Mouse (Mus musculus): Measurements from ENCODE around the gene Scnn1b. TPM values are rescaled to one million over a fixed set of nuclear protein-coding genes. Genes with fewer than 3 reads are reported as not detected.

The Scnn1b gene
- polyA plus RNA-seq, 1 experiment from 2014 or later: 24.9 TPM

DNA sequence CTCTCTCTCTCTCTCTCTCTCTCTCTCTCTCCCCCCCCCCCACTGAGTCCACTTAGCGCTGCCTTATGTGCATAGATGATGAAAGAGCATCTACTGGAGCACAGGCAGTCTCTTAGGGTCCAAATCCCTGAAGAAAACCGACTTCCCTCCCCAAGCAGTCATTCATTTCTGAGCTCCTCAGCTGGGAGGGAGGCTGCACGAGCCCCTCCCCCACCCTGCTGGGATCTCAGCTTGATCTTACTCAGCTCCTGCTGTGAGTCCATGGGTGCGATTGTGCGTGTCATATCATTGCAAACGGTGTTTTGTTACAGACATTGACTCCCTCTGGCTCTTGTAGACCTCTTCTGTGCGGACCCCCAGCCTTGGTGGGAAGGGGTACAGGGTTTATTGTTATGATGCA, 35.1 kb downstream of the Scnn1b start:
- Histone ChIP-seq H3K9ac (ENCODE audit: low read depth, low read length) (no peak overlapping the region), H3K4me3 (ENCODE audit: low read length) (no peak overlapping the region), H3K36me3 (ENCODE audit: control insufficient read depth, insufficient read depth, low read length) (no peaks in the 10 kb centered on the region), H3K4me2 (replicated peaks; ENCODE audit: low read depth, low read length) (peak overlapping the region; percentile 13; the same call in 1 of the 2 replicates), H3K27ac (ENCODE audit: low read depth, low read length) (no peak overlapping the region), H3K4me1 (ENCODE audit: control insufficient read depth, insufficient read depth, low read length) (no peaks in the 10 kb centered on the region), H3K9me3 (ENCODE audit: control insufficient read depth, low read length) (no peaks in the 10 kb centered on the region), H3K27me3 (ENCODE audit: control insufficient read depth, insufficient read depth, low read length) (peaks cover 4% of the 10 kb centered on the region; the same call in 1 of the 2 replicates)
- no peak for ATAC-seq (ENCODE audit: low FRiP score, low TSS enrichment)
- WGBS: 10% methylated on average over 7 of the region's 7 CpGs

DNA sequence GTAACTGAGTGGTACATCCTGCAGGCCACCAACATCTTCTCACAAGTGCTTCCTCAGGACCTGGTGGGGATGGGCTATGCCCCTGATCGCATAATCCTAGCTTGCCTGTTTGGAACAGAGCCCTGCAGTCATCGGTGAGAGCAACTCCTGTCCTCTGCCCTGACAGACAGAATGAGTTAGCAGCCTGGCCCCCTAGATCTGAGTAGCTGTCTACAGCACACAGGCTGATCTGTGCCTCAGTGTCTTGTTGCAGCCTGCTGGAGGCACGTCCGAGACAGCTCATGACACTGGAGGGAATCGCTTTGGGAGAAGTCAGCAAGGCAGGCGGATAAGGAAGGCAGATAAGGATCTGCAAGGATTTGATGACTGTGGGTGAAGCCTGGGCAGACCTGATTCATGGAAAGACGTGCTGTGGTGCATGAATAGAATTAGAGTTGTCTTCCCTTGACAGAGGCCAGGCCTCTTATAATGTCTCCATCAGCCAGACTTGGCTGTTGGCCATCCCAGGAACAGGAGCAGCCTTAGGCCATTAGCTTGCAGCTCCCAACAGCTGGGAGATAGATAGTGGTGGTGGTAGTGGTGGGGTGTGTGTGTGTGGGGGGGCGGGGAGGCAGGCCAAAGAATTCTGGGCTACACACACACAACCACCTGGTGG, 38.0 kb downstream of the Scnn1b start:
- H3K4me1 ChIP-seq (ENCODE audit: control insufficient read depth, insufficient read depth, low read length): no peaks in the 10 kb centered on the region
- peaks cover 4% of the 10 kb centered on the region; the same call in 1 of the 2 replicates for H3K27me3 ChIP-seq (ENCODE audit: control insufficient read depth, insufficient read depth, low read length)
- no peak overlapping the region for H3K4me2 ChIP-seq (replicated peaks; ENCODE audit: low read depth, low read length)
- no peak overlapping the region for H3K27ac ChIP-seq (ENCODE audit: low read depth, low read length)
- no peak overlapping the region for H3K9ac ChIP-seq (ENCODE audit: low read depth, low read length)
- H3K36me3 ChIP-seq (ENCODE audit: control insufficient read depth, insufficient read depth, low read length): no peaks in the 10 kb centered on the region
- no peak overlapping the region for H3K4me3 ChIP-seq (ENCODE audit: low read length)
- H3K9me3 ChIP-seq (ENCODE audit: control insufficient read depth, low read length): no peaks in the 10 kb centered on the region
- 62% methylated on average over 8 of the region's 8 CpGs for WGBS
- ATAC-seq (ENCODE audit: low FRiP score, low TSS enrichment): peak; percentile 40; the same call in 1 of the 2 replicates

DNA sequence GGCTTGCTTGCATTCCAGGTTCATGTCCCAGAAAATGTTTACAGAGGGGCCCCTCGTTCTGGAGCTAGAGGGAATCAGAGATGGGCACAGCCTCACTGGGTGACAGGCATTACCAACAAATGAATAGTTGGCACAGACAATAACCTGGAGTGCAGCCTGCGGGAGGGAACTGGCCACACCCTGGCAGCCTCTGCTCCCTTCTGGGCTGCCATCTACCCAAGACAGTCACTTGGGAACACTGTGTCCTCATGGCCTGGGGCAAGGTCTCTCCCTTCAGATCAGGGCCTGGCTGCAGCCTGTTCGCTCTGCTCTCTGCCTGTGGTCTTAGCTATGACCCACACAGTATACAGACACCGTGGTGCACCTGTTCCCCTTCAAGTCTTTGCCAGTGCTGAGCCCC, 42.0 kb downstream of the Scnn1b start:
- no peaks in the 10 kb centered on the region for H3K4me1 ChIP-seq (ENCODE audit: control insufficient read depth, insufficient read depth, low read length)
- no peak for ATAC-seq (ENCODE audit: low FRiP score, low TSS enrichment)
- H3K4me3 ChIP-seq (ENCODE audit: low read length): no peak overlapping the region
- H3K27me3 ChIP-seq (ENCODE audit: control insufficient read depth, insufficient read depth, low read length): no peaks in the 10 kb centered on the region
- WGBS: 76% methylated on average over 4 of the region's 4 CpGs
- H3K9me3 ChIP-seq (ENCODE audit: control insufficient read depth, low read length): no peaks in the 10 kb centered on the region
- H3K4me2 ChIP-seq (replicated peaks; ENCODE audit: low read depth, low read length): no peak overlapping the region
- H3K27ac ChIP-seq (ENCODE audit: low read depth, low read length): no peak overlapping the region
- no peak overlapping the region for H3K9ac ChIP-seq (ENCODE audit: low read depth, low read length)
- no peaks in the 10 kb centered on the region for H3K36me3 ChIP-seq (ENCODE audit: control insufficient read depth, insufficient read depth, low read length)

DNA sequence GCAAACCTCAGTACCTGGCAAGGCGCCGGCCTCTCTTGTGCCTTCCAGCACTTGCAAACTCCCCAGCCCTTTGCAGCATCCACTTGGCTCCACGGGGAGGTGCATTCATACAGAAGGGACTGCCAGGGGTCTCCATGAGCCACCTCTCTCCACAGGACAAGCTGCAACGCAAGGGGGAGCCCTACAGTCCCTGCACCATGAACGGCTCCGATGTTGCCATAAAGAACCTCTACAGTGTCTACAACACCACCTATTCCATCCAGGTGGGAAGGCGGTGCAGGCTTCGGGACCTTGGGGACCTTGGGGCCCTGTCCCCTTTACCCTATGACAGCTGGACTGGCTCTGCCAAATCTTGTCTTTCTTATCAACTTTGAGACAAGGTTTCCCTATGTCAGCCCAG, 47.4 kb downstream of the Scnn1b start:
- Histone ChIP-seq H3K9ac (ENCODE audit: low read depth, low read length) (no peak overlapping the region), H3K4me2 (replicated peaks; ENCODE audit: low read depth, low read length) (no peak overlapping the region), H3K4me3 (ENCODE audit: low read length) (no peak overlapping the region), H3K36me3 (ENCODE audit: control insufficient read depth, insufficient read depth, low read length) (no peaks in the 10 kb centered on the region), H3K9me3 (ENCODE audit: control insufficient read depth, low read length) (no peaks in the 10 kb centered on the region), H3K27ac (ENCODE audit: low read depth, low read length) (no peak overlapping the region), H3K27me3 (ENCODE audit: control insufficient read depth, insufficient read depth, low read length) (no peaks in the 10 kb centered on the region), H3K4me1 (ENCODE audit: control insufficient read depth, insufficient read depth, low read length) (no peaks in the 10 kb centered on the region)
- 73% methylated on average over 8 of the region's 8 CpGs for WGBS
- ATAC-seq (ENCODE audit: low FRiP score, low TSS enrichment): no peak

DNA sequence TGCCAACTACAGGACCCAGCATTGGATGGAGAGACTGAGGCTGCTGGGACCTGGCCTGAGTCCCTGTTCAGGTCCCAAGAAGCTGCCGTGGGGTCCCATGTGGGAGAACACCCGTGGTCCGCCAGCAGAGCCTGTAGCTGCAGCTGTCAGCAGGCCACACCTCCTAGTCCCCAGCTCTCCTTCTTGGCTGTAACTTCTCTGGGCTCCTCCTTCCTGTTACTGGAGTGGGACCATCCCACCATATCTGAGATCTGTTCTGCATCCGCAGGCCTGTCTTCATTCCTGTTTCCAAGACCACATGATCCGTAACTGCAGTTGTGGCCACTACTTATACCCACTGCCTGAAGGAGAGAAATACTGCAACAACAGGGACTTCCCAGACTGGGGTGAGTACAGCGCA, 49.1 kb downstream of the Scnn1b start:
- no peaks in the 10 kb centered on the region for H3K27me3 ChIP-seq (ENCODE audit: control insufficient read depth, insufficient read depth, low read length)
- H3K4me1 ChIP-seq (ENCODE audit: control insufficient read depth, insufficient read depth, low read length): no peaks in the 10 kb centered on the region
- no peaks in the 10 kb centered on the region for H3K9me3 ChIP-seq (ENCODE audit: control insufficient read depth, low read length)
- ATAC-seq (ENCODE audit: low FRiP score, low TSS enrichment): no peak
- 68% methylated on average over 6 of the region's 6 CpGs for WGBS
- no peaks in the 10 kb centered on the region for H3K36me3 ChIP-seq (ENCODE audit: control insufficient read depth, insufficient read depth, low read length)
- H3K4me3 ChIP-seq (ENCODE audit: low read length): no peak overlapping the region
- no peak overlapping the region for H3K4me2 ChIP-seq (replicated peaks; ENCODE audit: low read depth, low read length)
- H3K27ac ChIP-seq (ENCODE audit: low read depth, low read length): no peak overlapping the region
- no peak overlapping the region for H3K9ac ChIP-seq (ENCODE audit: low read depth, low read length)

DNA sequence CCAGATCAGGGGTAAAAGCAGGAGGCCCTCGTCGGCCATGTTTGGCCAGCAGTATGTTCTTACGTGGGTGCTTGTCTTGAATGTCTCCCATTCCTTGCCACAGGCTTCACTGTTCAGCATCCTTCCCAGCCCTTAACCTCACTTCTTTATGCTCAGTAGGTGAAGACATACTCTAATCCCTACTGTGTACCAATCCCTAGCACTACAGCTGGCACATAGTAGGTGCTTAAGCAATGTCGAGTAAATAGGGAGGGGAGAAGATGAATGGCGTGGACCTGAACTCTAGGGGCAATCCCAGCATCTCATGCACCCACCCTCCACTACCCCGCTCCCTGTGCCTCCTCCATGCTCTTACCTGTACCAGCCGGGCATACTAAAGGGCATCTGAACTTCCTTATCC, 59.5 kb downstream of the Scnn1b start:
- Histone ChIP-seq H3K4me2 (replicated peaks; ENCODE audit: low read depth, low read length) (no peak overlapping the region), H3K4me1 (ENCODE audit: control insufficient read depth, insufficient read depth, low read length) (no peaks in the 10 kb centered on the region), H3K27me3 (ENCODE audit: control insufficient read depth, insufficient read depth, low read length) (no peaks in the 10 kb centered on the region), H3K9me3 (ENCODE audit: control insufficient read depth, low read length) (no peaks in the 10 kb centered on the region), H3K36me3 (ENCODE audit: control insufficient read depth, insufficient read depth, low read length) (peaks cover 11% of the 10 kb centered on the region; the same call in 1 of the 2 replicates), H3K4me3 (ENCODE audit: low read length) (no peak overlapping the region), H3K9ac (ENCODE audit: low read depth, low read length) (no peak overlapping the region), H3K27ac (ENCODE audit: low read depth, low read length) (no peak overlapping the region)
- no peak for ATAC-seq (ENCODE audit: low FRiP score, low TSS enrichment)
- WGBS: 94% methylated on average over 7 of the region's 7 CpGs

DNA sequence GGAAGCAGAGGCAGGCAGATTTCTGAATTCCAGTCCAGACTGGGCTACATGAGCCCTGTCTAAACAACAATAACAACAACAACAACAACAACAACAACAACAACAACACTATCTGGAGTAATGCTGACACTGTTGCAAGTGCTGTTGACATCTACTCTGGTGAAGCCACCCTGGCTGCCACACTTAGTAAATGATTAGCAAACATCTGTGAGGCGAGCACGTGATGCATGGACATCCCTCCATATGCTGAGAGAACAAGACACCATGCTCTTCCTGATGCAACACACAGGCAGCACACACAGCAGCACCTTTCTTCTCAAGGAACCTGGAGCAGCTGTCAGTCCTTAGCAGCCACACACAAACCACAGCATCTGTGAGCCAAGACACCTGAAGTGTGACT, 63.0 kb downstream of the Scnn1b start:
- Histone ChIP-seq H3K36me3 (ENCODE audit: control insufficient read depth, insufficient read depth, low read length) (peaks cover 12% of the 10 kb centered on the region; the same call in 1 of the 2 replicates), H3K27me3 (ENCODE audit: control insufficient read depth, insufficient read depth, low read length) (no peaks in the 10 kb centered on the region), H3K9me3 (ENCODE audit: control insufficient read depth, low read length) (no peaks in the 10 kb centered on the region), H3K4me1 (ENCODE audit: control insufficient read depth, insufficient read depth, low read length) (no peaks in the 10 kb centered on the region), H3K4me2 (replicated peaks; ENCODE audit: low read depth, low read length) (no peak overlapping the region), H3K9ac (ENCODE audit: low read depth, low read length) (no peak overlapping the region), H3K27ac (ENCODE audit: low read depth, low read length) (no peak overlapping the region), H3K4me3 (ENCODE audit: low read length) (no peak overlapping the region)
- WGBS: 96% methylated on average over 2 of the region's 2 CpGs
- ATAC-seq (ENCODE audit: low FRiP score, low TSS enrichment): no peak

DNA sequence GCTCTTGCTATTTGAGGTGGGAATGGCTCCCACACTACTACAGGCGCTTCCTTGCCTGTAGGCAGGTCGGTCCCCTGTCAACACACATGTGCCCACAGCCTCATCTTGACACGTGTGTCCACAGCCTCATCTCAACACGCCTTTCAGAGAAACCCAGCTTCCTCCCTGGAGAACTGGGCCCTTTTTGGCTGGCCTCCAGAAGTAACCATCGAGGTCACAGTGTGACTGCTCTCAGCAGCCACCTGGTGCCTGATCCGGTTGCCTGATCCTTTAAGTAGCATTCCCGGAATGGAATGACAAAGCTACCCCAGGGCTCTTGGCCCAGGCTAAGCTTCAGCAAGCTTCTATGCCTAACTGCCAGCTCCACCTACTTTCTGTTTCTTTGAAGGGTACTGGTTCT, 66.4 kb downstream of the Scnn1b start:
- peaks cover 16% of the 10 kb centered on the region; the same call in 1 of the 2 replicates for H3K36me3 ChIP-seq (ENCODE audit: control insufficient read depth, insufficient read depth, low read length)
- no peaks in the 10 kb centered on the region for H3K9me3 ChIP-seq (ENCODE audit: control insufficient read depth, low read length)
- no peak overlapping the region for H3K27ac ChIP-seq (ENCODE audit: low read depth, low read length)
- no peaks in the 10 kb centered on the region for H3K27me3 ChIP-seq (ENCODE audit: control insufficient read depth, insufficient read depth, low read length)
- H3K9ac ChIP-seq (ENCODE audit: low read depth, low read length): no peak overlapping the region
- no peak overlapping the region for H3K4me3 ChIP-seq (ENCODE audit: low read length)
- peaks cover 12% of the 10 kb centered on the region; the same call in 1 of the 2 replicates for H3K4me1 ChIP-seq (ENCODE audit: control insufficient read depth, insufficient read depth, low read length)
- H3K4me2 ChIP-seq (replicated peaks; ENCODE audit: low read depth, low read length): no peak overlapping the region
- WGBS: 54% methylated on average over 7 of the region's 7 CpGs
- no peak for ATAC-seq (ENCODE audit: low FRiP score, low TSS enrichment)

DNA sequence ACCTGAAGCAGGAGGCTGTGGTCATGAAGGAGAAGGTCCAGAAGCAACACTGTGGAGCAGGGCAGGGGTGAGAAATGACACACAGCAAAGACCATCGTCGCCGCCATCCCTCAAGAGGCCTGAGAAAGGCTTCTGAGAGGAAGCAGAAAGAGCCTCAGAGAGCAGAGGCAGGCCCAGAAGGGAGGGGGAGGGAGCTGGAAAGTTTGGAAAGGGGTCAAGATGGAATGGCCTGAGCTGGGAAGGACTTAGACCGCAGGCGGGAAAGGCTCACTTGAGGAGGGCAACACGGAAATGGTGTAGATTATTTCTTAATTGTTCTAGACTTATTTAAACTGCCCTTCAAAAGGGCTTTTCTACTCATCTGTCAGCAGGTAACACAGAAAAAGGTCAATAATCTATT, 68.8 kb downstream of the Scnn1b start:
- Histone ChIP-seq H3K9ac (ENCODE audit: low read depth, low read length) (no peak overlapping the region), H3K4me3 (ENCODE audit: low read length) (no peak overlapping the region), H3K27ac (ENCODE audit: low read depth, low read length) (peak overlapping the region; percentile 55; the same call in 1 of the 2 replicates), H3K27me3 (ENCODE audit: control insufficient read depth, insufficient read depth, low read length) (no peaks in the 10 kb centered on the region), H3K36me3 (ENCODE audit: control insufficient read depth, insufficient read depth, low read length) (peaks cover 12% of the 10 kb centered on the region; the same call in 1 of the 2 replicates), H3K4me2 (replicated peaks; ENCODE audit: low read depth, low read length) (no peak overlapping the region), H3K4me1 (ENCODE audit: control insufficient read depth, insufficient read depth, low read length) (peaks cover 17% of the 10 kb centered on the region; the same call in 1 of the 2 replicates), H3K9me3 (ENCODE audit: control insufficient read depth, low read length) (no peaks in the 10 kb centered on the region)
- WGBS: 75% methylated on average over 6 of the region's 6 CpGs
- ATAC-seq (ENCODE audit: low FRiP score, low TSS enrichment): no peak

All from kidney, embryonic 14.5 days (tissue).